Mouse (Mus musculus) liver, postnatal 0 days (tissue): ENCODE results near the gene Naaa. TPM values are rescaled to one million over a fixed set of nuclear protein-coding genes. Genes with fewer than 3 reads are reported as not detected.

Source experiments
- ATAC-seq: fragments of 200-750 bp; cut with Nextera tagmentation; 2 replicates; pipeline ENCODE4 v1.8.0; 2017; ENCODE audit warnings: mild to moderate bottlenecking, moderate library complexity
- DNase-seq: peaks from one replicate; pipeline ENCODE4 v3.0.0-alpha.2; 2016
- H3K27ac ChIP-seq: fragments of 300-500 bp; sonication (generic); 2 replicates; pipeline ENCODE4 v1.5.1; 2014; ENCODE audit warnings: antibody characterized with exemption, moderate library complexity, mild to moderate bottlenecking, low read depth
- H3K27me3 ChIP-seq: fragments of 300-500 bp; sonication (generic); 2 replicates; pipeline ENCODE4 v1.6.1; 2014; ENCODE audit warnings: low read length, control low read depth, mixed read lengths; ENCODE audit not compliant: insufficient read depth
- H3K36me3 ChIP-seq: fragments of 300-500 bp; sonication (generic); replicated peaks from 2 replicates; pipeline ENCODE4 v1.6.1; 2014; ENCODE audit warnings: mild to moderate bottlenecking, control low read depth, low read length, moderate library complexity, mixed read lengths; ENCODE audit not compliant: insufficient read depth
- H3K4me1 ChIP-seq: fragments of 300-500 bp; sonication (generic); 2 replicates; pipeline ENCODE4 v1.6.1; 2014; ENCODE audit warnings: antibody characterized with exemption, mild to moderate bottlenecking, control low read depth; ENCODE audit not compliant: insufficient read depth
- H3K4me2 ChIP-seq: fragments of 300-500 bp; sonication (generic); 2 replicates; pipeline ENCODE4 v1.6.1; 2014; ENCODE audit warnings: low read depth, mild to moderate bottlenecking, low read length, moderate library complexity, mixed read lengths
- H3K4me3 ChIP-seq: fragments of 300-500 bp; sonication (generic); 2 replicates; pipeline ENCODE4 v1.5.1; 2014; ENCODE audit warnings: low read depth, low read length
- H3K9ac ChIP-seq: fragments of 300-500 bp; sonication (generic); replicated peaks from 2 replicates; pipeline ENCODE4 v1.6.1; 2014; ENCODE audit warnings: mild to moderate bottlenecking, moderate library complexity
- H3K9me3 ChIP-seq: fragments of 300-500 bp; sonication (generic); 2 replicates; pipeline ENCODE4 v1.6.1; 2016; ENCODE audit warnings: mild to moderate bottlenecking, control low read depth, low read length, mixed read lengths
- CTCF ChIP-seq: sonication (generic); IDR thresholded peaks from 2 replicates; pipeline ENCODE4 v1.5.1; 2016; ENCODE audit warnings: antibody characterized with exemption, low read depth
- EP300 ChIP-seq: IDR thresholded peaks from 2 replicates; pipeline ENCODE4 v1.6.1; 2016; ENCODE audit warnings: antibody characterized with exemption, low read depth, mild to moderate bottlenecking
- WGBS: fragments of 180-500 bp; shearing (Covaris S2); extraction: QIAGEN DNeasy Blood & Tissue Kit; methylation state at CpG from one replicate; pipeline ENCODE4 v1.1.7; 2014; ENCODE audit not compliant: insufficient replicate concordance; 5-methylcytosine and 5-hydroxymethylcytosine counted together
- polyA plus RNA-seq: library from polyadenylated mRNA; unstranded; fragments of >200 nt; fragmentation: Nextera tagmentation; extraction: Ambion mirVana; gene quantifications from 2 replicates; pipeline ENCODE4 v1.2.1, GENCODE M21; 2015

Gene Naaa
- polyA plus RNA-seq, 1 experiment from 2014 or later, result 7.5 TPM

GRCm38 (mm10) chr5:92228776-92229175, 49.2 kb downstream of the Naaa start:
- Histone ChIP-seq H3K27ac (no peak overlapping the region), H3K27me3 (no peaks in the 10 kb centered on the region), H3K36me3 (no peaks in the 10 kb centered on the region), H3K9me3 (no peaks in the 10 kb centered on the region), H3K9ac (no peak overlapping the region), H3K4me3 (no peak overlapping the region), H3K4me1 (no peaks in the 10 kb centered on the region), H3K4me2 (no peak overlapping the region)
- no peak for ATAC-seq
- TF ChIP-seq CTCF, result no peak
- WGBS, result 39% methylated on average over 10 of the region's 10 CpGs
- DNase-seq, result no peak

GRCm38 (mm10) chr5:92227782-92228181, 50.2 kb downstream of the Naaa start:
- 74% methylated on average over 7 of the region's 7 CpGs for WGBS
- Histone ChIP-seq H3K36me3 (no peaks in the 10 kb centered on the region), H3K4me1 (no peaks in the 10 kb centered on the region), H3K4me3 (no peak overlapping the region), H3K9me3 (no peaks in the 10 kb centered on the region), H3K27me3 (no peaks in the 10 kb centered on the region), H3K27ac (no peak overlapping the region), H3K9ac (no peak overlapping the region), H3K4me2 (no peak overlapping the region)
- TF ChIP-seq EP300 (no peak), CTCF (no peak)
- DNase-seq, result no peak
- no peak for ATAC-seq

GRCm38 (mm10) chr5:92220287-92220902, 57.6 kb downstream of the Naaa start:
- ATAC-seq (no peak), DNase-seq (no peak)
- H3K4me1 ChIP-seq, result no peaks in the 10 kb centered on the region
- no peaks in the 10 kb centered on the region for H3K9me3 ChIP-seq
- no peak overlapping the region for H3K9ac ChIP-seq
- H3K27ac ChIP-seq, result no peak overlapping the region
- H3K36me3 ChIP-seq, result no peaks in the 10 kb centered on the region
- 79% methylated on average over 8 of the region's 8 CpGs for WGBS
- H3K27me3 ChIP-seq, result no peaks in the 10 kb centered on the region
- no peak for TF ChIP-seq CTCF
- no peak for TF ChIP-seq EP300
- H3K4me3 ChIP-seq, result no peak overlapping the region
- H3K4me2 ChIP-seq, result no peak overlapping the region

- Histone ChIP-seq H3K27ac (no peak overlapping the region), H3K36me3 (no peaks in the 10 kb centered on the region), H3K9me3 (no peaks in the 10 kb centered on the region), H3K4me1 (no peaks in the 10 kb centered on the region), H3K4me2 (no peak overlapping the region), H3K9ac (no peak overlapping the region), H3K4me3 (no peak overlapping the region), H3K27me3 (no peaks in the 10 kb centered on the region)
- 46% methylated on average over 6 of the region's 6 CpGs for WGBS
- TF ChIP-seq EP300 (no peak), CTCF (no peak)
- no peak for ATAC-seq
- DNase-seq, result no peak
Observed at GRCm38 (mm10) chr5:92219826-92220225, 58.1 kb downstream of the Naaa start.

- no peak overlapping the region for H3K4me3 ChIP-seq
- TF ChIP-seq EP300 (no peak), CTCF (no peak)
- 56% methylated on average over 17 of the region's 17 CpGs for WGBS
- no peak overlapping the region for H3K4me2 ChIP-seq
- H3K27ac ChIP-seq, result no peak overlapping the region
- no peaks in the 10 kb centered on the region for H3K27me3 ChIP-seq
- H3K9ac ChIP-seq, result no peak overlapping the region
- DNase-seq (no peak), ATAC-seq (no peak)
- no peaks in the 10 kb centered on the region for H3K4me1 ChIP-seq
- no peaks in the 10 kb centered on the region for H3K36me3 ChIP-seq
- H3K9me3 ChIP-seq, result no peaks in the 10 kb centered on the region
Observed at GRCm38 (mm10) chr5:92218915-92219793, 58.8 kb downstream of the Naaa start.

- Histone ChIP-seq H3K4me3 (no peak within 1 kb of the TSS), H3K36me3 (no peaks in the 10 kb centered on the region), H3K4me1 (no peaks in the 10 kb centered on the region), H3K9ac (no peak within 1 kb of the TSS), H3K27ac (no peak within 1 kb of the TSS), H3K4me2 (no peak within 1 kb of the TSS), H3K9me3 (no peaks in the 10 kb centered on the region), H3K27me3 (no peaks in the 10 kb centered on the region)
- 81% methylated on average over 4 of the region's 4 CpGs for WGBS
- TF ChIP-seq CTCF (no peak), EP300 (no peak)
- ATAC-seq (no peak), DNase-seq (no peak)
Observed at GRCm38 (mm10) chr5:92215308-92215707, 62.7 kb downstream of the Naaa start, which contains the start of gene U90926. U90926 (minus strand) TSS chr5:92215408.
